ENCODE assay signal across 14 mouse cellular contexts in the genomic region with DNA sequence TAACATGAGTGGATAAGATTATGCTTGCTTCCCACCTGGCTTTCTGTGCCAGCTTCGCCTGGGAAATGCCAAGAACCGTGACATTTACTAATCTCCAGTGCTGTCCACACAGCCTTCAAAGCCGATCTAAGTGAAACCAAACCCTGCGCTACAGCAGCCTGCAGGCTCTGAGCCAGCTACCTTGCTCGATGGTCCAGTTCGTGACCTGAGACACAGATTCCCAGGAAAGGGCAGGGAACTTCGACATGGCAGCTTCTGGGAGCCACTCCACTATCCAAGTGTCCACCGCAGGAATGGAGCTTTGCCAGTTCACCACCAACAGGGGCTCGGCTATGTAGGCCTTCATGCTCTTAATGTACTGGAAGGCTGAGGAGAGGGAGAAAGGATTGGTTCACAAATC.
DNase-seq lines count a peak whose midpoint lies in the region; ATAC-seq lines count a peak whose summit lies in the region.
"Had no signal": no experiment of that assay in that cellular context is flagged by ENCODE, and none has a peak within 500 bp of the region (broad histone marks: within the 10 kb centered on the region; RNA-seq: fewer than 3 reads in every experiment).

No protein-coding gene starts in this region.

- H3K9ac ChIP-seq in embryonic facial prominence, embryonic 14.5 days (ENCODE audit: low read depth, low read length), result no peak overlapping the region
- H3K9ac ChIP-seq: heart, embryonic 15.5 days; liver, embryonic 13.5 days; neural tube, embryonic 15.5 days had no signal

- 59% methylated on average over 9 of the region's 9 CpGs for WGBS in embryonic facial prominence, embryonic 14.5 days
- WGBS in embryonic facial prominence, embryonic 10.5 days, result 66% methylated on average over 9 of the region's 9 CpGs

- H3K36me3 ChIP-seq in embryonic facial prominence, embryonic 14.5 days (ENCODE audit: control insufficient read depth, insufficient read depth, low read length), result no peaks in the 10 kb centered on the region
- no peaks in the 10 kb centered on the region for H3K36me3 ChIP-seq in embryonic facial prominence, embryonic 10.5 days (replicated peaks)
- H3K36me3 ChIP-seq: heart, embryonic 15.5 days; liver, embryonic 13.5 days; neural tube, embryonic 15.5 days had no signal

- no peak overlapping the region for H3K4me3 ChIP-seq in embryonic facial prominence, embryonic 14.5 days (ENCODE audit: low read depth, low read length)
- no peak overlapping the region for H3K4me3 ChIP-seq in embryonic facial prominence, embryonic 10.5 days
- H3K4me3 ChIP-seq: heart, embryonic 15.5 days; liver, embryonic 13.5 days; neural tube, embryonic 15.5 days had no signal

- 0 out of 2 replicates have a peak, but pooled peaks have one; percentile 18 for ATAC-seq in embryonic facial prominence, embryonic 14.5 days (ENCODE audit: low read depth)

- H3K27me3 ChIP-seq in embryonic facial prominence, embryonic 14.5 days (replicated peaks; ENCODE audit: control insufficient read depth, insufficient read depth, low read length), result no peaks in the 10 kb centered on the region
- H3K27me3 ChIP-seq in embryonic facial prominence, embryonic 10.5 days (replicated peaks; ENCODE audit: low read depth, poor library complexity, severe bottlenecking), result no peaks in the 10 kb centered on the region
- H3K27me3 ChIP-seq: heart, embryonic 15.5 days; liver, embryonic 13.5 days; neural tube, embryonic 15.5 days had no signal

- no peaks in the 10 kb centered on the region for H3K4me1 ChIP-seq in embryonic facial prominence, embryonic 14.5 days (ENCODE audit: control insufficient read depth, insufficient read depth, low read length)
- H3K4me1 ChIP-seq in embryonic facial prominence, embryonic 10.5 days, result 0 out of 2 replicates have a peak, but pooled peaks cover 4% of the 10 kb centered on the region
- H3K4me1 ChIP-seq: liver, embryonic 13.5 days had no signal

- no peak overlapping the region for H3K4me2 ChIP-seq in embryonic facial prominence, embryonic 14.5 days (ENCODE audit: low read depth, low read length)
- H3K4me2 ChIP-seq: heart, embryonic 15.5 days; liver, embryonic 13.5 days; neural tube, embryonic 15.5 days had no signal

- H3K9me3 ChIP-seq in embryonic facial prominence, embryonic 14.5 days (ENCODE audit: control insufficient read depth, low read length), result no peaks in the 10 kb centered on the region
- no peaks in the 10 kb centered on the region for H3K9me3 ChIP-seq in embryonic facial prominence, embryonic 10.5 days
- H3K9me3 ChIP-seq: heart, embryonic 15.5 days; liver, embryonic 13.5 days; neural tube, embryonic 15.5 days had no signal

- H3K27ac ChIP-seq in embryonic facial prominence, embryonic 14.5 days (replicated peaks; ENCODE audit: low read depth, low read length), result no peak overlapping the region
- H3K27ac ChIP-seq in embryonic facial prominence, embryonic 10.5 days (replicated peaks), result no peak overlapping the region
- H3K27ac ChIP-seq: heart, embryonic 15.5 days; liver, embryonic 13.5 days; neural tube, embryonic 15.5 days had no signal

- DNase-seq in embryonic facial prominence, embryonic 14.5 days (ENCODE audit: low spot score), result peak; percentile 45
- DNase-seq in embryonic facial prominence, embryonic 10.5 days (ENCODE audit: low spot score), result no peak
- peak; percentile 18 for DNase-seq in kidney, adult 11 months
- no peak for DNase-seq in kidney, postnatal 14 days
- peak; percentile 75 for DNase-seq in adrenal gland, adult 2 months
- peak; percentile 26 for DNase-seq in gastrocnemius, adult 18-20 months (ENCODE audit: low spot score)
- DNase-seq in spleen, postnatal 14 days (ENCODE audit: low spot score in 2 of 2), result no peak
- DNase-seq in ovary, postnatal 10 days (ENCODE audit: low spot score), result no peak
- DNase-seq: B cell, adult 2 months; cerebellum, adult 11-12 months; liver, embryonic 13.5 days; lung, postnatal 10 days had no signal

Comparison
In these comparisons a context has a peak if more than half of its experiments do, and no peak if none do; other contexts are left out.
1. DNase-seq: peak in embryonic facial prominence, embryonic 14.5 days (single experiment), kidney, adult 11 months (single experiment), adrenal gland, adult 2 months (single experiment) and gastrocnemius, adult 18-20 months (single experiment); none in embryonic facial prominence, embryonic 10.5 days (single experiment), kidney, postnatal 14 days (single experiment), spleen, postnatal 14 days (0 of 2) and ovary, postnatal 10 days (single experiment).